Mouse (Mus musculus) MEL (cell line): ENCODE results near the gene Prnd.

Experiments used
- TAL1 ChIP-seq: IDR thresholded peaks from 2 replicates; pipeline ENCODE4 v1.6.1; 2012; ENCODE audit warnings: mild to moderate bottlenecking, inconsistent platforms, low read length, moderate library complexity, mixed read lengths
- TBP ChIP-seq: IDR thresholded peaks from 2 replicates; pipeline ENCODE4 v1.8.0; 2011; ENCODE audit warnings: low read depth, low read length, improper control_type of control experiment

DNA sequence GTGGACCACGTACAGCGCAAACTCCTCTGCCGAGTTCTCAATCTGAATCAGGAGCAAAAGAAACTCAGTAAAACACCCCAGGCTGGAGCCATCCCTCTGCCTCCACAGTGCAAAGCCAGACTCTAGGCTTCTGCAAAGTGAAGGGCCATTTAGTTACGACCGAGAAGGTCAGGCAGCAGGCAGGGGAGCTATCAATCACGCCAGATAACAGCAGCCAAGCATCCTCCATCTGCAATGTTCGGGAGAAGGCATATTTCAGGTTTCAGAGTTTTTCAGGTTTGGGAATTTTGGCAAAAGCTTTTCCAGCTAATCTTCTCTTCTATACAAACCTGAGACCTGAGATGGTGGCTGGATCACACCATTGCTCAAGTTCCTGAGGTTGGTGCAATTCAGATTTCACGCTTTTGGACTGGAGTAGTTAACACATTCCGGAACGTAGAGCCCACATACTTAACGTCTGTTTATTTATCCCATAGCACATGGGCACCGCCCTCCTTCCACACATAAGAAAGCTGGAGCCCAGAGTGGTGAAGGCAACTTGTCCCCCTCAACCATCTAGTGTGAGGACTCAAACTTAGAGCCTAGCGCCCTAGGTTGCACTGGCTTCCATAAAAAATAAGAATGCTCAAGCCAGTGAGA lies 51.2 kb downstream of the Prnd start:
- TF ChIP-seq TAL1 (no peak), TBP (no peak)
